Mouse (Mus musculus) frontal cortex, adult 2 months (tissue): Measurements from ENCODE around the gene Appl1. TPM values are rescaled to one million over a fixed set of nuclear protein-coding genes. Genes with fewer than 3 reads are reported as not detected.
"Not testable (repeated sequence)": the region's sequence is repeated elsewhere in the genome, so short reads cannot be mapped to it uniquely, and the experiment has no call there.

ENCODE experiments used
- DNase-seq, 2 experiments: peaks; one replicate each; pipeline ENCODE4 v3.0.0; 2022; ENCODE audit warnings: low spot score in 1 of 2; ENCODE audit errors: extremely low spot score in 1 of 2
- polyA plus RNA-seq: library from polyadenylated mRNA; depleted of rRNA; stranded (reverse); fragments of >200 nt; gene quantifications from 2 replicates; pipeline ENCODE4 v1.2.3, GENCODE M21; 2012

Appl1 gene
- polyA plus RNA-seq, 1 experiment: 37.0 TPM

DNA sequence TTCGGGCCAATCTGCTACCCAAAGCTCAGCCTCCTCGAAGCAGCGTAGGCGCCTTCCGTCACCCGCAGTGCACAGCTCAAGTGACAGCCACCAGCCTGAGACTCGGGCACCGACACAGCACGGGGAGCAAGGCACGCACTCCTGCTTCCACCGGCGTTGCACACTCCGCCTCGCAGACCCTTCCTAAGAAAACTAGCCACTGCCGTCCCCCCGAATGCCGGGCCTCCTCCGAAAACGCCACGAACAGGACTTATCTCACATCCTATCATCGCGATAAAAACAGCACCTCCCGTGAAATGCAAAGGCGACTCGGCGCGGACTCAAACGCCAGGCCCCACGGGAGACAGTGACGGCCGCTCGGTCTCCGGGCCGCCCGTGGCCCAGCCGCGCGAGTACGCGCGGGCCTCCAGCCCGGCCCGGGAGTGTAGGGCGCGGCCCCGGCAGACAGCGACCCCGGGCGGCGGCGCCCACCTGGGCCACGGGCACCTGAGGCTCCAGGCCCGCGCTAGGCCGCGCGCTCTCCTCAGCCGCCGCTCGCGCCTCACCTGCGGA is 1.1 kb downstream of the Appl1 start:
- peak; percentile 26 to 70 for DNase-seq

DNA sequence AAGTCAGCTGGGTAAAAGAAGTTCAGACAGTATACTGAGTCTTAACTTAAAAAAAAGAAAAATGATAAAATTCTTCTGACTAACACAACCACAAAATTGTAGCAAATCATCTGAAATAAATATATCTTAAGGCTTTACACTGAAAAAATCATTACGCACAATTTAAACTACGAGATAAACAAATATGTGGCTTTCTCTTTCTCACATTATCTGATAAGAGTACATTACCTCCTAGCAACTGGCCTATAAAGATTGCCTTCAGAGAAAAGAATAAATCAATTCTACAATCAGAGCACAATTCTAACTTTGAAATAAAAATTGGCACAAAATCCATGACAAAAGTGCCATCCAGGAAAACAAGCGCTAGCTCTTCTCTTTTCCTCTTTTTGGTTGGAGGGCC is 1.9 kb downstream of the Appl1 start:
- no peak for DNase-seq

DNA sequence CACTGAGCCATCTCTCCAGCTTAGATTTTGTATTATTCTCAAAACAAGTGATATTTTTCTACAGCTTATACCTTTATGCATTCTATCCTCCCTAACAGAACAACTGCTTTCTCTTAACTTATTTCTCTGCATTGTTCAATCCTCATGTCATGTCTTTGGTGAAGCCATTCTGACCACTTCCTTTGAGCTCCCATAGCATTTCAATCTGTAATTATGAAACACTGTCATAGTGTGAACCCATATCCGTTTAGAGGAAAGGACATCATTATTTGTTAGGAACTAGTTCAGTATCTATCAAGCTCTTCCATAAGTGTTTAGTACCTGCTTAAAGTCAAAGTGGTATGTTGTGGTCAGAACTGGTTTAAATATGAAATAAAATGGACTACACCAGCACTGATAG is 10.5 kb downstream of the Appl1 start:
- no peak for DNase-seq

DNA sequence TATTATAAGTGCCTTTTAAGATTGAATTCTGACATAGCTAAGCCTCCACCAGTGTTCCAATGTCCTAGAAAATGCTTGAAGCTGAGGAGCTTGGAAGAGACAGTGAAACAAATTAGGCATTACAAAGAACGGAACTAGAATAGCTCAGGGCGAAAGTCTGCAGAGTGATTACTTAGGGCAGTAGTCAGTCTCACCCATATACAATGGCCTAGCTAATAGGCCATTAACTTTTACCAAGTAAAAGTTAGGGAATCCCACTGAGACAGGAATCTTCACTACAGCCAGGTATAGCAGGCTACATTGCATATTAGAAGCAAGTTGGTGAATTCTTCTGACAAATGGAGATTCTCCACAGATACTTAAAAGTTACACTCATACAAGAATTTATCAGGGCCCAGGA is 14.9 kb downstream of the Appl1 start:
- DNase-seq: not testable (repeated sequence)

DNA sequence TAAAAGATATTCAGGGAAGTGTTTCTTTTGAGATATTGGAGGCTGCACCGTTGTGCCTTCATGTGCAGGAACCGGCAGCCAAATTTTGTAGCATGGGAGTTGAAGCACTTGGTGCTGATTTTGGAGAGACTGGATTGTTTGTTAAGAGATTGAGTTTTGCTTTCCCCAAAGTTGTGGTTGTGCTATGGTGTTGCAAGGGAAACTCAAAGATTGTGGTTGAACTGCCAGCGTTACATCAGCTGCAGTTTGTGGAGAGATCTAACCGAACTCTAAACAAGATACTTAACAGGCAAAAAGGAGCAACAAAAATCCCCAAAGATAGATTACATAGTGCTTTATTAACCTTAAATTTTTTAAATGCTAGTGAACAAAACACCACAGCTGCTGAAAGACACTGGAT is 35.5 kb downstream of the Appl1 start:
- no peak for DNase-seq

DNA sequence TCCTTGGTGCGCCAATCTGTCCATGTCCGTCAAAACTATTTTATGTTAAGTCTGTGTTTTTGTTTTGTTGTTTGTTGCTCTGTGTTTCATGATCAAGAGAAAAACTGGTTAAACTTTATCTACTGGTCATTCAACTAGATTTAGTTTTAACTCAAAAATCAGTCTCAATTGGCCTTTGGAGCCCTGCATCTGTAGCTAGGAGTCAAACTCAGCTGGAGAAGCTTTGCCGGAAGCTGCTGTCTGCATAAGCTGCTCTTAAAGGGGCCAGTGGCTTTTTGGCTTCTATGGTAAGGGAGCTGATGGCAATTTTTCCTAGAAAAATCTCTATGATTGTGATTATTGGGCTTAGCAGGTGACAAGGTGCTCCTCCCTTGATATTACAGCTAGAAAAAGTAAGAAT is 36.1 kb downstream of the Appl1 start:
- DNase-seq: no peak

DNA sequence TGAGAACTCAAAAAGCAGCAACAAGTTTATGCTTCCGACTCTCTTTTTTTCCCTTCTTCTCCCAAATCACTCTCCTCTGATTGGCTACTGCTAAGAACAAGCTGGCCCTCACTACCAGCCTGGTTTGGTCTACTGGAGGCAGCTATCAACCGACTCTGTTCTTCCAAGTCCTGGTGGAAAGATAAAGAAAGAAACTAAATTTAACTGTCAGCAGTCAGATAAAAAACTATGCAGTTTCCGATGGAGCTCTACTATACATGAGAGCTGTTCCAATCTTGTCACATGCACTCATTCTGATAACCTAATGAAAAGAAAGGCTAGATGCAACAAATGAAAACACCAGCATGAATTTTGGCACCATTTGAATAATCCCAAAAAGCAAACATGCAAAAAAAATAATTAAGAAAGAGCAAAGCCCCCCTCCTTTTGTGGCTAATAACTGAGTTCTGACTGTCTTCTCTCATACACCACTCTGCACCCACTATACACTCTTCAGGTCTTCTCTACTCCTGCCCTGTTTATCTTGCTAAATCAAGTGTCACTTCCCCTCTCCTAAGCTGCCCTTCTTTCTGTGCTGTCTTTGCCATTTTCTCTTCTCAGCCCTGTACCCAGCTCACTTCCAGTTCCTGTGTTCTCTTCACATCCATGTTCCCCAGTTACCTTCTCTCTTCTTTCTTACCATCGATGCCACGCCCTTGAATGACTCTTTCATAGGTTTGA is 47.2 kb downstream of the Appl1 start:
- no peak for DNase-seq

DNA sequence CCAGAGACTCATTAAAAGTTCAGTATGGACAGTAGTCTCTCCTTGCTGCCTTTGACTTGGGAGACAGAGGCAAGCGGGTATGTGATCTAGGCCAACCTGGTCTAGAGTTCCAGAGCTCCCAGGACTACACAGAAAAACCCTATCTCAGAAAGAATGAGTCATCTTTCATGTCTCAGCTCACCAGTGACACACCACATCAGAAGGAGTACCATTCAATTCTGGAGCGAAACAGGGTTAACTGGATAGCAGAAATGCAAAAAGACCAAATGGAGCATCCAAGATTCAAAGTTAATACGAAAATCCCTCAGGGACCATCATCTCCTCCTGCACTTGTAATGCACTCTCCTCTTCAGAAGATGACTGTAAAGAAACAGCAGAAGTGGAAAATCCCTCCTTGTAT is 51.7 kb downstream of the Appl1 start:
- no peak for DNase-seq

DNA sequence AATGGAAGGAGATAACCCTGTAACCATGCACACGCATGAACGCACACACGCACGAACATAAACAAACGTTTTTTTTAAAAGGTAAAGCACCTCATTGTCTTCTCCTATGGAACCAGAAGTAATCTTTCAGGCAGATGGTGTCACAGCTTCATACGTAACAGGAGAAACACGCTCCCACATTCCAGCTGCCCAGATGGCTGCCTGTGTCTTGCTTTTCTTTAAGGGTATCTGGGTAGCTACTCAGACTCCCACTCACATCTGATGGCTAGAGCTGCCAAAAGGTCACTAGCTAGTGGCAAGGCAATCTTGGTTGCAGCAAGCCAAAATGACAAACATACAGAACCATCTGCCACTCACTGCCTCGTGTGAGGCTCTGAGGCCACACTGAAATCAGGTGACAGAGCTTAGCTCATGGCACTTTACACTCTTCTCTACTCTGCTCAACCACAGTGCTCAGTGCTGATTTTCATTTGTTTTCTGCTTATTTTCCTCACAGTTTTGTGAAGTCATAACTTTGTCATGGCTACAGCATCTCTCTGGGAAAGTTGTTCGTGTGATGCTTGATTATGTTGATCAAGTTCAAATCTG is 57.3 kb downstream of the Appl1 start:
- DNase-seq: peak; percentile 34 to 54

DNA sequence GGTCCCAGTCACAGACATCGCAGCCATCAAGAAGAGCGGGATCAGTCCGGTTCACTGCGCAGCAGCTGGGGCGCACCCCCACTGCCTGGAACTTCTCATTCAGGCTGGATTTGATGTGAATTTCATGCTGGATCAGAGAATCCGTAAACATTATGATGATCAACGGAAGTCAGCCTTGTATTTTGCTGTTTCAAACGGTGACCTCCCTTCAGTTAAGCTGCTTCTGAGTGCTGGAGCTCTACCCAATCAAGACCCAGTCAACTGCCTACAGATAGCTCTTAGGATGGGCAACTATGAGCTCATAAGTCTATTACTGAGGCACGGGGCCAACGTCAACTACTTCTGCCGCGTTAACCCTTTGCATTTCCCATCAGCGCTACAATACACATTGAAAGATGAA is 59.2 kb downstream of the Appl1 start:
- DNase-seq: no peak

DNA sequence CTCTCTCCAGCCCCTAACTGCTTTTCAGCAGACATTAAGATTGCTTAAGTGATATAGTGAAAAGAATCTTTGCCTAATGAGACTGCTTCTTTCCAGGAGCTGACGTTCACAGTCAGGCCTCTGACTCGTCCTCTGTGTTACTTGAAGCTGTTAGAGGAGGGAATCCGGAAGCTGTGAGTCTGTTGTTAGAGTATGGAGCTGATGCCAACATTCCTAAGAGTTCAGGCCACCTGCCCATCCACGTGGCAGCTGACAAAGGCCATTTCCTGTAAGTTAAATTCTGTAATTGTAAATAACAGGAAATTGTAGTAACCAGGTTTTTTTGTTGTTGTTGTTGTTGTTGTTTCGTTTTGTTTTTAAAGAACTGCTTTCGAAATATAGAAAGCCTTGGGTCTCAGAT is 59.8 kb downstream of the Appl1 start:
- DNase-seq: no peak

DNA sequence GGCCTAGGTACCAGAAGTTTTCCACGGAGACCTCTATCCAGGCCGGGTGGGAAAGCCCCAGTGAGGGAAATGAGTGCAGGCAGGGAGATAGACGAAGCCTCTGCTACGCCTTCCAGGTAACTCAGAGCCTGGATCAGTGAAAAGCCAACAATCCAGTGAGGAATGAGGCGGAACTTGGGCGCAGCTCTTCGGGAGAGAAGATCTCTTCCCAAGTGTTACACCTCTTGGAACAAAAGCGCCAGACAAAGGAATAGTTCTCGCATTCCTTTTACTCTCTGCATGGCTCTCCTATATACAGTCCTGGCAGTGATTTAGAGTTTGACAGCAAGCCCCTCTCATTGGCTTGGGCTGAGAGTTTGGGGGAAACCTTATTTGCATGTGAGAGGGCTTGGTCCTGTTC is 60.6 kb downstream of the Appl1 start:
- not testable (repeated sequence) for DNase-seq

DNA sequence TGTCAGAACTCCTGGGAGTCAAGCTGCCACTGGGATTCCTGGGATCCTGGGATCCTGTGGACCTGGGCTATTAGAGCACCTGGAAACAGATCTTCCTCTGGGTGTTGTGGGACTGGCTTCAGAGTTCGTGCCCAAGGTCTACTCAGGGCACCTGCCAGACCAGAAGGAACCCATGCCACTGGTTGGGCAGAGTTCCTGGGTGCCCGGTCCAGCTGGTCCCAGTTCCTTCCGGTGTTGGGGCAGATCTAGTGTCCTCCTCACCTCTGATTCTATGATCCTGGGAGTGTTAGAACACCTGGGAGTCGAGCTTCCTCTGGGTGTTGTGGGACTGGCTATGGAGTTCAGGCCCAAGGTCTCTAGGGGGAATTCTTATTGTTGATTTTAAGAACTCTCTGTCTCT is 63.6 kb downstream of the Appl1 start:
- no peak for DNase-seq

DNA sequence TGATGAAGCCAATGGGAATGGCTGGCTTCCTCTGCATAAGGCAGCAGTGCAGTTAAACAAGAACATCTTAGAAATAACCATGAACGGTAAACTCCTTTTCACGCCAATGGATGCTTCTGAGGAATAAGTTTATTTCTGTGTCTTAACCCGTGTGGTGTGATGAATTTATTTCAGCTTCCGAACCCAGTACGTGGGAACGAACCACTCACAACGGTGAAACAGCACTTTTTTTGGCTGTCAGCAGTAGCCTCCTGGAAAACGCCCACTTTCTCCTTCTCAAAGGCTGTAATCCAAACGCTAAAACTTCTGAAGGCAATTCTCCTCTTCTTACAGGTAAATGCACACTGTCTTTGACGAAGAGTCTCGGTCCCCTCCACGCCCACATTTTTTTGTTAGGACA is 70.1 kb downstream of the Appl1 start:
- peak; percentile 31 to 55 for DNase-seq

DNA sequence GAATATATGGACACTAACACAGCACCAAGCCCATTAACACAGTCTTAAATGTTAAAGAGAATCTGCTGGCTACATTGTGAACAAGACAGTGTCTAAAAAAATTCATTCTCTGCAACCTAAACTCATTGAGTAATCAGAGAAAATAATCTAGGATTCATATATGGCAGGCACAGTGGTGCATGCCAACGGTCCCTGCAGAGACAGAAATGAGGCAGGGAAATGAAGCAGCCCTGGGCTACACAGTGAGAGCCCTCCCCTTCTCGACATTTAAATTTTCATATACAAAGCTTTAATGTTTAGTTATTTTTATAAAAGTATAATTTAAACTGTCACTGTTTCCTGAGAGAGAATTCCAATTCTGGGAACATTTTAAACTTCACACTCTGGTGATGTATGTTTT is 71.5 kb downstream of the Appl1 start:
- no peak for DNase-seq

DNA sequence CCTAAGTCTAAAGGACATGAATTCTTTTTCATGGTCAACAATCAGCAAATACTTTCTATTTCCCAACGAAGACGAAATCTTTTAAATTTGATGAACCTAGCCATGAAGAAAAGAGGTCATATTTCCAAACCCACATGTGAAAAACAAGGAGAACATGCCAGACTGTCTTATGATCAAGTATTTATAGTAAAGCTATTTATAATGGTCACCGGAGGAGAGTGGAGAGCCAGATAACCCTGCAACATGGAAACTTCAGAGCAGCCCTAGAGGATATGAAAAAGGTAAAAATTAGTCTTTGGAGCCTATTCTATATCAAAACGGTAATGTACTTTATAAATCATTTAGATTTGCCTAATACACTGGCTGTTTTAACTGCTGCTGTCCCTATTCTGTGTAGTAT is 76.6 kb downstream of the Appl1 start, which contains the start of gene Asb14:
Gene Asb14, plus strand, starts transcription at position 166 of the 400 bp plus-strand sequence.
- no peak for DNase-seq

DNA sequence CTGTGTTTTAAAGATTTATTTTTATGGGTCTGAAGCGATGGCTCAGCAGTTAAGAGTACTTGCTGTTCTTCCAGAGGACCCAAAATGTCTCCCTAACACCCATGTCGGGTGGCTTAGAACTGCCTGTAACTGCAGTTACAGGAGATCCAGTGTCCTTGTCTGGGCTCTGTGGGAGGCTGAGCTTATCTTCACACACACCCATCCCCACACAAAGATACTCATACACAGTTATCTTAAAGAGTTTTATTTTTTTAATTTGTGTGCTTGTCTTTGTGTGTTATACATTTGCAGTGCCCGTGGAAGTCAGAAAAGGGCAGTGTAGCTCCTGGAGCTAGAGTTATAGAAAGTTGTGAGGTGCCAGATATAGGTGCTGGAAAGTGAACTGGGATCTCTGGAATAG is 80.3 kb downstream of the Appl1 start:
- DNase-seq: no peak

DNA sequence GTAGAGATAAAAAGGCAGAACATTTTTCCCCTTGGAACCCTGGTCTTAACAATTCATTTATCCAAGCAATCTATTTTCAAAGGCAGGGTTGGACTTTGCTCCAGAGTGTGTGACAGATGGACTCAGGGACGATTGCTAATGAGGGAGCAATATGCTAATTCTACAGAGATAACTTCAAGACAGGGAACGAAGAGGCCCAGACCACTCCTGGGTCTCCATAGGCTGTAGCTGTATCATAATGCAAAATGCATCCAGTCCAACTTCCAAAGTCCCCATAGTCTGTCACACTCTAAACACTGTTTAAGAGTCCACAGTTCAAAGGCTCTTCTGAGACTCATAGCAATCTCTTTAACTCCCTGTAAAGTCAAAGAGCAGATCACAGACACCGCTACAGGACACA is 83.8 kb downstream of the Appl1 start:
- DNase-seq: no peak

DNA sequence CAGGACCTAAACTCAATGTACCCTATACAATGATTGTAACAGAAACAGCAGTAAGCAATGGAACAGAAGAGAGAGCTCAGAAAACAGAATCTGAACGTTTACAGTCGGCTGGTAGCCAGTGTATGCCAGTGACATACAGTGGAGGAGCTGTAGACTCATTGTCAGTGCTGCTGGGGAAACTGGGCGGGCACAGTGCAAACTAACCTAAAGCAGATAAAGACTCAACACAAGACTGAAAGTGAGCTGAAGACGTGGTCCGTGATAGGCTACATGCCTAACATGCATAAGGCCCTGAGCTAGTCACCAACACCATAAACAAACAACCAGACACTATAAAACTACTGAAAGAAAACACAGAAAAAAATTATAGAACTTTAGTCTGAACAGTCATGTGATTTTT is 89.3 kb downstream of the Appl1 start:
- DNase-seq: no peak

DNA sequence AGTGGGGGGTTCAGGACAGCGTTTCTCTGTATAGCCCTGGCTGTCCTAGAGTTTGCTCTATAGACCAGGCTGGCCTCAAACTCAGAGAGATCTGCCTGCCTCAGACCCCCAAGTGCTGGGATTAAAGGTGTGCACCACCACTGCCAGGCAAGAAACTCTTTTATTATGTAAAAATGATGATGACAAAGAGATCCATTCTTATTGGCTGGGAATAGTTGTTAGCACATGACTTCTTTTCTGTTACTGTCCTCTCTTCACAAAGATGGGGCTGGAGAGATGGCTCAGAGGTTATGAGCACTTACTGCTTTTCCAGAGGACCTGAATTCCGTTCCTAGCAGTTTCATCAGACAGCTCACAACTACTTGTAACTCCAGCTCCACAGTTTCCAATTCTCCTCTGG is 91.1 kb downstream of the Appl1 start:
- no peak for DNase-seq

DNA sequence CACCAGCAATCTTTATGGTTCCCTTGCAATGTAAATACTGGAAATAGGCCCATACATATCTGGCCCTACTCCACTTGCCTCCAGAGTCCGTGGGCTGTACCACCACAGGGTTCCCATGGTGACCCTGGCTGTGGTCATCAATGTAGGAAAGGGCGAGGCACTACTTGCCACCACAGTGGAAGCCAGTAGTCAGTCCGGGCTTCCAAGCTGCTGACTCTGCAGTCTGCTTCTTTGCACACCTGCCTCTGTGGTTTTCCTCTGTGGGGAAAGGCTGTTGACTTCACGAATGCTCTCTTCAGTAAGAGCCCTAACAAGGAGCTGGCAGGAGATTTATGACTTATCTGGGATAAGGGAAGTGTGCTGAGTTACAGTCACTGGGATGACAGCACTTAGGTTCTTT is 92.3 kb downstream of the Appl1 start:
- no peak for DNase-seq
